Mouse (Mus musculus) C2C12 (cell line): ENCODE results near the gene Slco3a1.

ENCODE experiments used
- CEBPB ChIP-seq: IDR thresholded peaks from one replicate; pipeline ENCODE4 v1.6.1; 2011; ENCODE audit warnings: low read depth, mild to moderate bottlenecking, control low read depth, moderate library complexity
- CTCF ChIP-seq: IDR thresholded peaks from one replicate; pipeline ENCODE4 v1.5.1; 2011; ENCODE audit not compliant: control insufficient read depth, insufficient read depth, insufficient read length
- MYOD1 ChIP-seq: IDR thresholded peaks from one replicate; pipeline ENCODE4 v1.6.1; 2011; ENCODE audit warnings: low read depth; ENCODE audit not compliant: control insufficient read depth, insufficient read length
- MYOG ChIP-seq: IDR thresholded peaks from one replicate; pipeline ENCODE4 v1.6.1; 2011; ENCODE audit not compliant: control insufficient read depth, insufficient read length; ENCODE audit errors: extremely low read depth
- USF1 ChIP-seq: IDR thresholded peaks from one replicate; pipeline ENCODE4 v1.6.1; 2011; ENCODE audit warnings: low read depth, mild to moderate bottlenecking, control low read depth, moderate library complexity

GRCm38 (mm10) chr7:74437534-74437933, 117.0 kb downstream of the Slco3a1 start:
- TF ChIP-seq CTCF (no peak), USF1 (no peak), CEBPB (no peak), MYOD1 (no peak), MYOG (no peak)
